Mouse (Mus musculus) CH12.LX (cell line): ENCODE data around the gene Gm47289. TPM values are rescaled to one million over a fixed set of nuclear protein-coding genes. Genes with fewer than 3 reads are reported as not detected.

ENCODE experiments used
- DNase-seq: peaks from one replicate; pipeline ENCODE4 v3.0.0-alpha.2; 2013; ENCODE audit errors: extremely low read depth
- H3K27ac ChIP-seq: 2 replicates; pipeline ENCODE4 v1.5.1; 2012; ENCODE audit warnings: low read depth, mild to moderate bottlenecking, control low read depth, moderate library complexity; ENCODE audit not compliant: insufficient read depth
- H3K27me3 ChIP-seq: replicated peaks from 2 replicates; pipeline ENCODE3; 2012; ENCODE audit warnings: inconsistent platforms
- H3K36me3 ChIP-seq, 2 experiments: replicated peaks in 1 of 2; 2 replicates each; pipeline versions ENCODE3 to v1.6.1; 2012; ENCODE audit warnings: inconsistent platforms in 1 of 2, low read length in 1 of 2, mild to moderate bottlenecking in 1 of 2, mixed read lengths in 1 of 2, moderate library complexity in 1 of 2; ENCODE audit not compliant: control insufficient read depth in 1 of 2, insufficient read depth in 1 of 2
- H3K4me1 ChIP-seq, 2 experiments: 2 replicates each; pipeline ENCODE4 v1.6.1; 2012; ENCODE audit warnings: inconsistent platforms in 1 of 2, moderate library complexity in 1 of 2; ENCODE audit not compliant: insufficient read depth in 2 of 2, control insufficient read depth in 1 of 2
- H3K4me2 ChIP-seq: 2 replicates; pipeline ENCODE4 v1.6.1; 2012; ENCODE audit warnings: low read depth, mild to moderate bottlenecking, control low read depth; ENCODE audit not compliant: poor library complexity, insufficient read depth, severe bottlenecking
- H3K4me3 ChIP-seq, 3 experiments: fragments of 150-350 bp in 1 of 3; sonication (generic) in 1 of 3; replicated peaks in 1 of 3; 2 replicates each; pipeline versions ENCODE3 to v1.5.1; 2011 to 2012; ENCODE audit warnings: low read depth in 2 of 3, low read length in 2 of 3, mild to moderate bottlenecking in 2 of 3, moderate library complexity in 2 of 3, control low read depth in 1 of 3, improper control_type of control experiment in 1 of 3, inconsistent platforms in 1 of 3, mixed read lengths in 1 of 3; ENCODE audit not compliant: poor library complexity in 1 of 3
- H3K79me2 ChIP-seq: replicated peaks from 2 replicates; pipeline ENCODE4 v1.6.1; 2012; ENCODE audit warnings: mild to moderate bottlenecking, moderate library complexity; ENCODE audit not compliant: control insufficient read depth, poor library complexity, insufficient read depth, severe bottlenecking; ENCODE audit errors: extremely low read depth
- H3K9ac ChIP-seq: 2 replicates; pipeline ENCODE4 v1.6.1; 2012; ENCODE audit warnings: low read depth, mild to moderate bottlenecking, control low read depth, moderate library complexity; ENCODE audit not compliant: insufficient read depth
- H3K9me3 ChIP-seq: replicated peaks from 2 replicates; pipeline ENCODE3; 2012; ENCODE audit warnings: low read length, inconsistent platforms, mixed read lengths
- BHLHE40 ChIP-seq: IDR thresholded peaks from 2 replicates; pipeline ENCODE4 v1.6.1; 2011; ENCODE audit warnings: mild to moderate bottlenecking, low read depth, low read length, improper control_type of control experiment
- CHD2 ChIP-seq: IDR thresholded peaks from 2 replicates; pipeline ENCODE4 v1.6.1; 2011; ENCODE audit warnings: low read length, improper control_type of control experiment
- MAFK ChIP-seq: IDR thresholded peaks from 2 replicates; pipeline ENCODE4 v1.6.1; 2011; ENCODE audit warnings: low read length, improper control_type of control experiment; ENCODE audit not compliant: insufficient replicate concordance
- MAZ ChIP-seq: IDR thresholded peaks from 2 replicates; pipeline ENCODE4 v1.6.1; 2012; ENCODE audit warnings: low read depth, mild to moderate bottlenecking, inconsistent platforms, low read length, improper control_type of control experiment, moderate library complexity
- MXI1 ChIP-seq: IDR thresholded peaks from 2 replicates; pipeline ENCODE4 v1.6.1; 2011; ENCODE audit warnings: mild to moderate bottlenecking, low read depth, low read length, improper control_type of control experiment
- POLR2A ChIP-seq: IDR thresholded peaks from 2 replicates; pipeline ENCODE4 v1.6.1; 2011; ENCODE audit warnings: low read depth, mild to moderate bottlenecking, improper control_type of control experiment, low read length
- POLR2AphosphoS2 ChIP-seq: IDR thresholded peaks from 2 replicates; pipeline ENCODE4 v1.6.1; 2011; ENCODE audit warnings: low read depth, low read length, improper control_type of control experiment
- RAD21 ChIP-seq: IDR thresholded peaks from 2 replicates; pipeline ENCODE4 v1.6.1; 2011; ENCODE audit warnings: low read depth, mild to moderate bottlenecking, low read length, improper control_type of control experiment, moderate library complexity
- RCOR1 ChIP-seq: conservative IDR thresholded peaks from 2 replicates; pipeline ENCODE4 v1.6.1; 2012; ENCODE audit warnings: low read depth, mild to moderate bottlenecking, inconsistent platforms, low read length, improper control_type of control experiment
- TCF12 ChIP-seq: IDR thresholded peaks from 2 replicates; pipeline ENCODE4 v1.6.1; 2014; ENCODE audit warnings: low read depth, mild to moderate bottlenecking, inconsistent platforms, low read length, improper control_type of control experiment
- ZNF384 ChIP-seq: IDR thresholded peaks from 2 replicates; pipeline ENCODE4 v1.6.1; 2012; ENCODE audit warnings: low read depth, low read length, improper control_type of control experiment, inconsistent platforms
- dilution Hi-C: fragments of 300-500 bp; cut with MboI; formaldehyde crosslinking; loops from 2 replicates; pipeline ENCODE4 v1.14.3; 2020; ENCODE audit warnings: low sequenced_read_pairs; ENCODE audit not compliant: extremely low pct_unique_long_range_greater_than_20kb, extremely low pct_ligation_motif_present
- in situ Hi-C: fragments of 300-500 bp; cut with MboI; formaldehyde crosslinking; loops from 3 replicates; pipeline ENCODE4 v1.14.3; 2019; ENCODE audit warnings: low sequenced_read_pairs, low pct_ligation_motif_present, low pct_unique_long_range_greater_than_20kb, mixed read lengths
- polyA plus RNA-seq: library from polyadenylated mRNA; unstranded; fragments of >175 nt; gene quantifications from 2 replicates; pipeline ENCODE4 v1.2.1, GENCODE M21; 2012; ENCODE audit warnings: low read depth; ENCODE audit not compliant: insufficient read length
- total RNA-seq, 2 experiments: library from RNA; depleted of rRNA; stranded (reverse); fragments of 300-350 nt in 1 of 2; fragments of >200 nt in 1 of 2; gene quantifications; 2 replicates each; pipeline ENCODE4 v1.2.3; 2012 to 2014

Gm47289 gene
- total and polyA plus RNA-seq, 3 experiments, result not detected

GRCm38 (mm10) chr9:119164743-119165142 lies 5.8 kb downstream of the Gm47289 start:
- no peak for TF ChIP-seq TCF12
- dilution Hi-C loops, result no loop called here

GRCm38 (mm10) chr9:119165548-119165947 lies 6.6 kb downstream of the Gm47289 start:
- dilution Hi-C loops (no loop called here), in situ Hi-C loops (no loop called here)
- H3K79me2 ChIP-seq, result no peaks in the 10 kb centered on the region
- no peak overlapping the region for H3K27ac ChIP-seq
- no peaks in the 10 kb centered on the region for H3K36me3 ChIP-seq
- no peak for DNase-seq
- H3K4me1 ChIP-seq, result no peaks in the 10 kb centered on the region
- H3K9me3 ChIP-seq, result no peaks in the 10 kb centered on the region
- TF ChIP-seq BHLHE40 (no peak), RAD21 (no peak), MAZ (no peak)
- no peak overlapping the region for H3K9ac ChIP-seq
- peaks cover 52% of the 10 kb centered on the region for H3K27me3 ChIP-seq
- no peak overlapping the region for H3K4me3 ChIP-seq
- no peak overlapping the region for H3K4me2 ChIP-seq

More at GRCm38 (mm10) chr9:119164743-119165142, 5.8 kb downstream of the Gm47289 start:
- H3K27me3 ChIP-seq, result peaks cover 50% of the 10 kb centered on the region
- H3K4me2 ChIP-seq, result no peak overlapping the region
- in situ Hi-C loops, result no loop called here
- no peaks in the 10 kb centered on the region for H3K79me2 ChIP-seq
- no peak overlapping the region for H3K4me3 ChIP-seq
- no peak overlapping the region for H3K9ac ChIP-seq
- no peak overlapping the region for H3K27ac ChIP-seq
- no peaks in the 10 kb centered on the region for H3K36me3 ChIP-seq
- H3K4me1 ChIP-seq, result no peaks in the 10 kb centered on the region
- no peaks in the 10 kb centered on the region for H3K9me3 ChIP-seq
- no peak for DNase-seq

- DNase-seq, result no peak
- peaks cover 60% of the 10 kb centered on the region for H3K27me3 ChIP-seq
- no peak overlapping the region for H3K9ac ChIP-seq
- no peaks in the 10 kb centered on the region for H3K9me3 ChIP-seq
- in situ Hi-C loops, result no loop called here
- TF ChIP-seq ZNF384 (no peak), RCOR1 (no peak), MAFK (peak; percentile 71), MAZ (no peak), POLR2A (no peak), CHD2 (no peak), POLR2AphosphoS2 (no peak), MXI1 (no peak)
- H3K36me3 ChIP-seq, result no peaks in the 10 kb centered on the region
- H3K4me3 ChIP-seq, result no peak overlapping the region
- H3K27ac ChIP-seq, result no peak overlapping the region
- H3K4me1 ChIP-seq, result no peaks in the 10 kb centered on the region
- dilution Hi-C loops, result no loop called here
- no peak overlapping the region for H3K4me2 ChIP-seq
- no peaks in the 10 kb centered on the region for H3K79me2 ChIP-seq
These were observed 8.6 kb downstream of the Gm47289 start for GRCm38 (mm10) chr9:119167608-119168007.
